ENCODE assay signal across 8 mouse cellular contexts in the genomic region with DNA sequence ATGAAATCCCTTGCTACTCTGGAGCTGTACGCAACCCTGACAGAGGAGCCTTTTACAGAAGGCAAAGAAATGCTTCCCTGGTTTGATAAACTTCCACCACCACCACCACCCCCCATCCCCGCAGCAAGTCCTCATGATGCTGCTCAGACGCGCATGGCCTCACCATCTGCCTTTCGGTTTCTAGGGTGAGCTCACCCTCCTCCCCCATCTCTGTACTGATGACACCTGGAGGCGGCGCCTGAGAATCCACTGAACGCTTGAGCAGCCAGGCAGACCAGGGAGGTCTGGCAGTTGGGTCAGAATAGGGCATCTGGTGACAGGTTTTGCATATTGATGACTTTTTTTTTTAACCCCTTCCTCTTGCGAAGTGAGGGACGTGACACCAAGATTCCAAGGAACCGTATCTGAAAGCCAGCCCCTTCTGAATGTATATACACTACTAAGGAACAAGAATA. TPM values are rescaled to one million over a fixed set of nuclear protein-coding genes. Genes with fewer than 3 reads are reported as not detected.
DNase-seq lines count a peak whose midpoint lies in the region; ATAC-seq and TF ChIP-seq lines count a peak whose summit lies in the region.

No protein-coding gene starts in this region.

- peak overlapping the region; percentile 79 for H3K4me2 ChIP-seq in forebrain, embryonic 15.5 days (replicated peaks)
- H3K4me2 ChIP-seq in lung, postnatal 0 days (replicated peaks; ENCODE audit: low read depth, low read length), result peak overlapping the region; percentile 73

- H3K4me3 ChIP-seq in forebrain, embryonic 15.5 days, result peak overlapping the region; percentile 71
- peak overlapping the region; percentile 88 for H3K4me3 ChIP-seq in layer of hippocampus, adult 2 months
- peak overlapping the region; percentile 83 for H3K4me3 ChIP-seq in lung, postnatal 0 days (ENCODE audit: low read depth, low read length)

- H3K4me1 ChIP-seq in forebrain, embryonic 15.5 days, result peaks cover 26% of the 10 kb centered on the region
- no peaks in the 10 kb centered on the region; the same call in 1 of the 2 replicates for H3K4me1 ChIP-seq in lung, postnatal 0 days (ENCODE audit: insufficient read depth, low read depth, low read length)

- H3K36me3 ChIP-seq in forebrain, embryonic 15.5 days, result no peaks in the 10 kb centered on the region
- H3K36me3 ChIP-seq in lung, postnatal 0 days (ENCODE audit: insufficient read depth, low read length), result no peaks in the 10 kb centered on the region

- 0% methylated on average over 11 of the region's 11 CpGs for WGBS in forebrain, embryonic 15.5 days
- WGBS in lung, postnatal 0 days, result 0% methylated on average over 11 of the region's 11 CpGs

- peak; percentile 90 for ATAC-seq in forebrain, embryonic 15.5 days (replicated peaks)
- peak; percentile 79 for ATAC-seq in lung, postnatal 0 days

- no peak for TF ChIP-seq EP300 in lung, postnatal 0 days (IDR thresholded peaks at IDR 0.05)

- H3K9me3 ChIP-seq in forebrain, embryonic 15.5 days, result no peaks in the 10 kb centered on the region
- no peaks in the 10 kb centered on the region for H3K9me3 ChIP-seq in lung, postnatal 0 days (ENCODE audit: low read length)

- H3K27ac ChIP-seq in forebrain, embryonic 15.5 days (replicated peaks), result peak overlapping the region; percentile 87
- H3K27ac ChIP-seq in layer of hippocampus, adult 2 months, result peak overlapping the region; percentile 95
- H3K27ac ChIP-seq in lung, postnatal 0 days (ENCODE audit: low read length), result peak overlapping the region; percentile 87; the same call in 1 of the 2 replicates

- peak; percentile 46 for TF ChIP-seq CTCF in layer of hippocampus, adult 2 months (conservative IDR thresholded peaks at IDR 0.05)
- TF ChIP-seq CTCF in lung, postnatal 0 days (IDR thresholded peaks at IDR 0.05), result peak; percentile 46

- H3K9ac ChIP-seq in forebrain, embryonic 15.5 days (replicated peaks), result peak overlapping the region; percentile 82
- peak overlapping the region; percentile 78 for H3K9ac ChIP-seq in lung, postnatal 0 days (replicated peaks; ENCODE audit: low read depth)

- DNase-seq in MEL-GATA-1-ER (ENCODE audit: extremely low read depth, low read depth), result peak; percentile 49
- DNase-seq in cerebellum, adult 11-12 months, result peak; percentile 93
- peak; percentile 62 to 69 for DNase-seq in heart, postnatal 14 days
- DNase-seq in layer of hippocampus, adult 2 months (ENCODE audit: low spot score in 2 of 2), result peak; percentile 72 to 76
- DNase-seq in lung, postnatal 0 days (ENCODE audit: low spot score), result peak; percentile 85
- peak; percentile 66 for DNase-seq in ovary, postnatal 36 days (ENCODE audit: low spot score)
- peak; percentile 88 for DNase-seq in thymus, postnatal 14 days

- H3K27me3 ChIP-seq in forebrain, embryonic 15.5 days, result no peaks in the 10 kb centered on the region
- H3K27me3 ChIP-seq in lung, postnatal 0 days (replicated peaks; ENCODE audit: insufficient read depth, low read length), result no peaks in the 10 kb centered on the region

- intact Hi-C loops in heart, postnatal 14 days (cut with DNase I), result loop anchor here (2.0 kb wide), 1 partner anchor 42 kb away; no protein-coding TSS in a partner anchor

RNA-seq across cellular contexts. Expression of a gene that starts 27.0 kb away (rescaled TPM):
- polyA plus RNA-seq in forebrain, embryonic 15.5 days (2015; fragmentation: Nextera tagmentation; extraction: Ambion mirVana), result 113 and 120 TPM in 2 replicates
- total RNA-seq in heart, postnatal 14 days (2021), result 10 to 100 TPM; 68.7 to 72.1 TPM
- 10 to 100 TPM; 91.7 to 92.5 TPM for total RNA-seq in layer of hippocampus, adult 2 months (2021)
- 41.2 and 43.8 TPM in 2 replicates for polyA plus RNA-seq in lung, postnatal 0 days (2015; fragmentation: Nextera tagmentation; extraction: Ambion mirVana)

RNA-seq across cellular contexts. Expression of a gene that starts 44.7 kb away (rescaled TPM):
- 12.2 TPM in 2 replicates for polyA plus RNA-seq in forebrain, embryonic 15.5 days (2015; fragmentation: Nextera tagmentation; extraction: Ambion mirVana)
- total RNA-seq in heart, postnatal 14 days (2021), result 10 to 100 TPM; 65.4 to 66.3 TPM
- 100 to 1,000 TPM; 114 TPM for total RNA-seq in layer of hippocampus, adult 2 months (2021)
- polyA plus RNA-seq in lung, postnatal 0 days (2015; fragmentation: Nextera tagmentation; extraction: Ambion mirVana), result 10.8 and 12.3 TPM in 2 replicates

Comparison
In these comparisons a context has a peak if more than half of its experiments do, and no peak if none do; other contexts are left out.
1. Peak in every context shown above with its lines: DNase-seq, ATAC-seq, H3K4me3 ChIP-seq and H3K27ac ChIP-seq.